Mouse (Mus musculus): ENCODE results near the gene Ifna2. TPM values are rescaled to one million over a fixed set of nuclear protein-coding genes. Genes with fewer than 3 reads are reported as not detected.

Gene Ifna2
- polyA plus RNA-seq, 1 experiment from 2014 or later, result not detected

DNA sequence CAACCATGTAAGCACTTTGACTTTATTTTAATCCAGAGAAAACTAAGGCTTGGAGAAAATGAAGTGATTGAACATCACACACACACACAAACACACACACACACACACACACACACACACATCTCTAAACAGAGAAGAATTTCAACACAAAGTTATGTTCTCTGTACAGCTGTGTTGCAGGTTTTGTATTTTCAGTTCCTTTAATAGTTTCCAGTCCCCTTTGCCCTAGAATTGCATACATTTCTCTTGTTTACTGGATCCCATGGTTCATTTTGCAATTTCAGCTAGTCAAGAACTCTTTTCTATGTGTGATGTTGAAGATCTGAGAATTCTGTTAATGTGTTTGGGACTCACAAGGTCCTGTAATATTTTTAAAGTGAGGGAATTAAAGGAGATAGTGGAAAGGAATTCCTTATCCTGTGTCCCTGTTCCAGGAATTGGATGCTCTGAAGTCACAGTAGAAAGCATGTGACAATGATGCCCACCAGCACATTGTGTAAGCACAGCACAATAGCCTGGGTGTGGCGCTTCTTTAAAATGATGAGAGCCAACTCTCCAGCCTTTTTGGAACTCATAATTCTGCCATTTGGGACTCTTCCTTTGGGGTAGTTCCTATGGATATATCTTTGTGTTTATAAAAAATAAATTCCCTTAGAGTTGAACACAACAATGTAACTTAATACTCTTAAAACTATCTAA is 23.6 kb upstream of the Ifna2 start:
- Histone ChIP-seq H3K36me3 (ENCODE audit: control insufficient read depth, insufficient read depth, low read length) (no peaks in the 10 kb centered on the region), H3K4me1 (ENCODE audit: control insufficient read depth, insufficient read depth, low read length) (no peaks in the 10 kb centered on the region), H3K27me3 (ENCODE audit: control insufficient read depth, insufficient read depth, low read length) (no peaks in the 10 kb centered on the region), H3K4me2 (ENCODE audit: low read length) (no peak overlapping the region), H3K9ac (replicated peaks; ENCODE audit: low read length) (no peak overlapping the region), H3K9me3 (ENCODE audit: control insufficient read depth, low read length) (no peaks in the 10 kb centered on the region), H3K27ac (replicated peaks; ENCODE audit: low read depth, low read length) (no peak overlapping the region), H3K4me3 (replicated peaks; ENCODE audit: low read depth, low read length) (no peak overlapping the region)
- 90% methylated on average over 1 of the region's 1 CpGs for WGBS
- no peak for ATAC-seq (ENCODE audit: low FRiP score, low TSS enrichment)
- DNase-seq, result no peak

DNA sequence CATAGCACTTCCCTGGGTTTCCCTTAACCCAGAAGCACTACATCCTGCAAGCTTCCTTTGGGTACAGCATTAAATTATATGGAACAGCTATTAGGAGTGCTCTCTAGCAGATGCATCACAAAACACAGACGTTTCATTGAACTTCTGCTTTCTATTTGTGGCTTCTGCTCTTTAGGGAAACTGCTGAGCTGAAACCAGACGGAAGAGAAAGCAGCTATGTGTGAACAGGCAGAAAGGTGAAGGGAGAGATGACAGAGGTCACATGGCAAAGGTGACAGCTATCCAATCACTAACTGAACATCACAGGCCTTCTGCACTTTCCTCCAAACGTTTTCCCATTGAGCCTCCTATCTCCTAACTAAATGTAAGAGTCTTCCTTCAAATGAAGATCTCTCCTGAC is 22.2 kb upstream of the Ifna2 start:
- WGBS, result 54% methylated on average over 3 of the region's 3 CpGs
- Histone ChIP-seq H3K27me3 (ENCODE audit: control insufficient read depth, insufficient read depth, low read length) (no peaks in the 10 kb centered on the region), H3K4me3 (replicated peaks; ENCODE audit: low read depth, low read length) (no peak overlapping the region), H3K4me1 (ENCODE audit: control insufficient read depth, insufficient read depth, low read length) (no peaks in the 10 kb centered on the region), H3K36me3 (ENCODE audit: control insufficient read depth, insufficient read depth, low read length) (no peaks in the 10 kb centered on the region), H3K9ac (replicated peaks; ENCODE audit: low read length) (no peak overlapping the region), H3K27ac (replicated peaks; ENCODE audit: low read depth, low read length) (no peak overlapping the region), H3K9me3 (ENCODE audit: control insufficient read depth, low read length) (no peaks in the 10 kb centered on the region), H3K4me2 (ENCODE audit: low read length) (no peak overlapping the region)
- no peak for DNase-seq
- no peak for ATAC-seq (ENCODE audit: low FRiP score, low TSS enrichment)

DNA sequence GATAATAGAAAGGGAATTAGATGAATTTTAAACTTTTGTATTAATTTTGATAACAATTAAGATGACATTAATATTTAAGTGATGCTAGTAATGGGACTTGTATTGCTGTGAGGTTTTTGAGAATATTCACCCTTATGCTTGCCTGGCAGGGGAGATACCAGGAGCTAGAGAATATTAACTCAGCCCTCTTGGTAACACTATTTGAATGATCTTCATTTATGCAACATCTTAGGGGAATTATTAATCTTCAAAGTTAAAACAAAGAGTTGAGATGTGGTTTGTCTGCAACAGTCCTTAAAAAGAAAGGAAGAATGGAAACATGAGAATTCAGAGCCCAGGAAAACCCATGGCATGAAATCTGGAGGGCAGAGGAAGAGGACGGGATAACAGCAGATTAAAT is 15.6 kb upstream of the Ifna2 start:
- no peaks in the 10 kb centered on the region for H3K9me3 ChIP-seq (ENCODE audit: control insufficient read depth, low read length)
- H3K4me2 ChIP-seq (ENCODE audit: low read length), result no peak overlapping the region
- no peaks in the 10 kb centered on the region for H3K4me1 ChIP-seq (ENCODE audit: control insufficient read depth, insufficient read depth, low read length)
- WGBS, result 71% methylated on average over 1 of the region's 1 CpGs
- no peak overlapping the region for H3K27ac ChIP-seq (replicated peaks; ENCODE audit: low read depth, low read length)
- no peaks in the 10 kb centered on the region for H3K36me3 ChIP-seq (ENCODE audit: control insufficient read depth, insufficient read depth, low read length)
- no peak for DNase-seq
- ATAC-seq (ENCODE audit: low FRiP score, low TSS enrichment), result no peak
- H3K4me3 ChIP-seq (replicated peaks; ENCODE audit: low read depth, low read length), result no peak overlapping the region
- no peaks in the 10 kb centered on the region for H3K27me3 ChIP-seq (ENCODE audit: control insufficient read depth, insufficient read depth, low read length)
- no peak overlapping the region for H3K9ac ChIP-seq (replicated peaks; ENCODE audit: low read length)

DNA sequence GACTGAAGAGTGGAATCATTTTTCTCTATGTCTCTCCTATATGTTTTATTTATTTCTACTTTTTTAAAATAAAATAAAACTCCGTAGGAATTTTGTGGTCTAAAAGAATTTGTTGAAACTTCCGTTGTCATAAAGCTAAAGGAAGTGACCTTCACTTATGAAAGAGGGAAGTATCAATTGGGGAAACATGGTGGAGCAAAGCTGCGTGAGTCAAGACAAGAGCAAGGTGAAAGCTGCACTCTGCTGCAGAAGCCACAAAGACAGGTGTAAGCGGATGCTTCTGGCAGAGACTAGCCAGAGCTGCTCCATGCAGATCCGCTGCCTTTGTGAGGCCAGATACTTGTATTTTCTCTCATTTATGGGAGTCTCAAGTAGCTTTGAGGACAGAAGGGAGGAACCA is 15.1 kb upstream of the Ifna2 start:
- Histone ChIP-seq H3K36me3 (ENCODE audit: control insufficient read depth, insufficient read depth, low read length) (no peaks in the 10 kb centered on the region), H3K4me2 (ENCODE audit: low read length) (no peak overlapping the region), H3K4me3 (replicated peaks; ENCODE audit: low read depth, low read length) (no peak overlapping the region), H3K9me3 (ENCODE audit: control insufficient read depth, low read length) (no peaks in the 10 kb centered on the region), H3K27ac (replicated peaks; ENCODE audit: low read depth, low read length) (no peak overlapping the region), H3K27me3 (ENCODE audit: control insufficient read depth, insufficient read depth, low read length) (no peaks in the 10 kb centered on the region), H3K4me1 (ENCODE audit: control insufficient read depth, insufficient read depth, low read length) (no peaks in the 10 kb centered on the region), H3K9ac (replicated peaks; ENCODE audit: low read length) (no peak overlapping the region)
- 87% methylated on average over 5 of the region's 5 CpGs for WGBS
- DNase-seq (no peak), ATAC-seq (ENCODE audit: low FRiP score, low TSS enrichment) (no peak)

DNA sequence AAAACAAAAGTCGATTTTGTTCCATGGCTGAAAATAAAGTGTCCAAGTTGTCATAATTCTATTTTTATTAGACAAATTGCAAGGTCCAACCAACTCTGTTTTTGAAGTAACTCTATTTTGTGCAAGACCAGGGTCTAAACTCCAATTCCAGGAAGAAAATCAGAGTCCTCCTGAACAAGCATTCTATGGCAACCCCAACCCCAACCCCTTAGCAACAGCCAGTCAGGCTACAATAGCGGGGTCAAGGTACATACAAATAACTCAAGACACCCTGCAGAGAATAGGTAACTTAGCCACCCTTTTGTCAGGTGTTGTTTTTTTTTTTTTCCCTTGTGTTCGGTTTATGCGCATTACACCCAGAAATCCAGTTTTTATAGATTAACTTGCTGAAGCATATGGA is 14.0 kb upstream of the Ifna2 start:
- Histone ChIP-seq H3K27ac (replicated peaks; ENCODE audit: low read depth, low read length) (no peak overlapping the region), H3K27me3 (ENCODE audit: control insufficient read depth, insufficient read depth, low read length) (no peaks in the 10 kb centered on the region), H3K36me3 (ENCODE audit: control insufficient read depth, insufficient read depth, low read length) (no peaks in the 10 kb centered on the region), H3K4me1 (ENCODE audit: control insufficient read depth, insufficient read depth, low read length) (no peaks in the 10 kb centered on the region), H3K9ac (replicated peaks; ENCODE audit: low read length) (no peak overlapping the region), H3K4me2 (ENCODE audit: low read length) (no peak overlapping the region), H3K4me3 (replicated peaks; ENCODE audit: low read depth, low read length) (no peak overlapping the region), H3K9me3 (ENCODE audit: control insufficient read depth, low read length) (no peaks in the 10 kb centered on the region)
- 87% methylated on average over 4 of the region's 4 CpGs for WGBS
- ATAC-seq (ENCODE audit: low FRiP score, low TSS enrichment) (no peak), DNase-seq (no peak)

DNA sequence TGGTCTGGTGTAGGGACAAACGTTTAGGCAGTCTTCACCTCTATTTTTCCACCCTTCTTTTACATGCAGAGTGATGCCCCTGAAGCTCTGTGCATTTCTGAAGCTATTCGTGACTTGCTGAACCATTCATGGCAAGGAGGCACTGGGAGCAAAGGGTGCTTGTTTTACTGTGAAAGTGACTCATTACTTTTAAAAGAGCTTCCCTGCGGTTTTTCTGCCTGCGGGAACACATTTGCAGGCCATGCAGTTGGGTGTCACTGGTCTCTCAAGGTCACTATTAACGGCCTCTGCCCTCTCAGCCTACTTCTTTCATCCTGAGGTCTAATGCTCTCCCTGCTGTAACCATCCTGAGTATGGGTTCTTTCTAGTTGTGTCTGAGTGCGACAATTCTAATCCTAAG is 13.4 kb upstream of the Ifna2 start:
- no peak overlapping the region for H3K4me2 ChIP-seq (ENCODE audit: low read length)
- 71% methylated on average over 6 of the region's 6 CpGs for WGBS
- H3K4me1 ChIP-seq (ENCODE audit: control insufficient read depth, insufficient read depth, low read length), result no peaks in the 10 kb centered on the region
- H3K36me3 ChIP-seq (ENCODE audit: control insufficient read depth, insufficient read depth, low read length), result no peaks in the 10 kb centered on the region
- no peaks in the 10 kb centered on the region for H3K27me3 ChIP-seq (ENCODE audit: control insufficient read depth, insufficient read depth, low read length)
- no peak overlapping the region for H3K9ac ChIP-seq (replicated peaks; ENCODE audit: low read length)
- no peak overlapping the region for H3K27ac ChIP-seq (replicated peaks; ENCODE audit: low read depth, low read length)
- no peak for DNase-seq
- ATAC-seq (ENCODE audit: low FRiP score, low TSS enrichment), result no peak
- H3K9me3 ChIP-seq (ENCODE audit: control insufficient read depth, low read length), result no peaks in the 10 kb centered on the region
- no peak overlapping the region for H3K4me3 ChIP-seq (replicated peaks; ENCODE audit: low read depth, low read length)

DNA sequence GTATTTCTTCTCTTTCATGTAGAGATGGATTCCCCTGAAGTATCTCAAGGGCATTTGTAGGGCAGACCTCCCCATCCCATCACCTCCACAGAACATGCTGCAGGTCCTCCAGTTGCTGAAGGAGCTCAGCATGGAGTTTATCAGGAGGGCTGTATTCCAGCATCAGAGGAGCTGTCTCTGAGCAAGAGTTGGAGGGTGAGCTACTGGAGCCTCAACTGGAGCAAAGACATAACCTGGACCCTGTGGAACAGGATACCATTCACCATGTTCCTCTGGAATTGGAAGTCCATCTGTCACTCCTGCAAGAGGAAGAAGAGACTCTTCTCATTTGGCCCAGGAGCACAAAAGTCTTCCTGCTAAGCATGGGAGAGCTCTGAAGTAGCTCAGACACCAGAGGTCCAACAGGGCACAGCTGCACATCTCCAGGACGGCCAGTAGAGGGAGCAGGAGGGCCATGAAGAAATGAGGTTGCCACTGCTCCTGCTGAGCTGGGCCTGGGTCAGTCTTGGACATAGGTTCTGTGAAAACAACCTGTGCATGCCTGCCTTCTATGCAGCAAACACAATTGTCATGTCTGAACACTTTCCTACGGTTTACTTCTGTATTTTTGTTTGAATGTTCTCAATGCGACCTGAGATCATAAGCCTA is 12.6 kb upstream of the Ifna2 start:
- Histone ChIP-seq H3K4me1 (ENCODE audit: control insufficient read depth, insufficient read depth, low read length) (no peaks in the 10 kb centered on the region), H3K4me2 (ENCODE audit: low read length) (no peak overlapping the region), H3K4me3 (replicated peaks; ENCODE audit: low read depth, low read length) (no peak overlapping the region), H3K9me3 (ENCODE audit: control insufficient read depth, low read length) (no peaks in the 10 kb centered on the region), H3K27ac (replicated peaks; ENCODE audit: low read depth, low read length) (no peak overlapping the region), H3K9ac (replicated peaks; ENCODE audit: low read length) (no peak overlapping the region), H3K27me3 (ENCODE audit: control insufficient read depth, insufficient read depth, low read length) (no peaks in the 10 kb centered on the region), H3K36me3 (ENCODE audit: control insufficient read depth, insufficient read depth, low read length) (no peaks in the 10 kb centered on the region)
- ATAC-seq (ENCODE audit: low FRiP score, low TSS enrichment) (peak; percentile 81), DNase-seq (peak; percentile 88)
- 26% methylated on average over 3 of the region's 3 CpGs for WGBS

DNA sequence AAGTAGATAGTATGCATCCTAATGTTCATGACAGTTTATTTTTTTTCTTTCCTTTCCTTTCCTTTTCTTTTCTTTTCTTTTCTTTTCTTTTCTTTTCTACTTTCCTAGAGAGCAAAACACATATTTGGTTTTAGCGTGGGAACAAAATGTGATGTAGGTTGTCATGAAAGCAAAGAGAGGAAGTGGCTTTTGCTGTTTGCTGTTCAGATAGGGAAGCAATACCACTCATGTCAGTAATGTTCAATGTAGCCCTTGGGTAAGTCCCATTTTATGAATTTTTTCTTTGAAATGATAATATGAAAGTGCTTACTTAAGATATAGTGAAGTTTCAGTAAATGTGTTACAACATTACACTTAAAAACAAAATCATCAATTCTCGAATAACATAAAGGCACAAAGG is 9.7 kb upstream of the Ifna2 start:
- DNase-seq (no peak), ATAC-seq (ENCODE audit: low FRiP score, low TSS enrichment) (no peak)
- Histone ChIP-seq H3K9me3 (ENCODE audit: control insufficient read depth, low read length) (no peaks in the 10 kb centered on the region), H3K27me3 (ENCODE audit: control insufficient read depth, insufficient read depth, low read length) (no peaks in the 10 kb centered on the region), H3K4me1 (ENCODE audit: control insufficient read depth, insufficient read depth, low read length) (no peaks in the 10 kb centered on the region), H3K9ac (replicated peaks; ENCODE audit: low read length) (no peak overlapping the region), H3K4me3 (replicated peaks; ENCODE audit: low read depth, low read length) (no peak overlapping the region), H3K27ac (replicated peaks; ENCODE audit: low read depth, low read length) (no peak overlapping the region), H3K36me3 (ENCODE audit: control insufficient read depth, insufficient read depth, low read length) (no peaks in the 10 kb centered on the region), H3K4me2 (ENCODE audit: low read length) (no peak overlapping the region)
- WGBS, result 91% methylated on average over 2 of the region's 2 CpGs

DNA sequence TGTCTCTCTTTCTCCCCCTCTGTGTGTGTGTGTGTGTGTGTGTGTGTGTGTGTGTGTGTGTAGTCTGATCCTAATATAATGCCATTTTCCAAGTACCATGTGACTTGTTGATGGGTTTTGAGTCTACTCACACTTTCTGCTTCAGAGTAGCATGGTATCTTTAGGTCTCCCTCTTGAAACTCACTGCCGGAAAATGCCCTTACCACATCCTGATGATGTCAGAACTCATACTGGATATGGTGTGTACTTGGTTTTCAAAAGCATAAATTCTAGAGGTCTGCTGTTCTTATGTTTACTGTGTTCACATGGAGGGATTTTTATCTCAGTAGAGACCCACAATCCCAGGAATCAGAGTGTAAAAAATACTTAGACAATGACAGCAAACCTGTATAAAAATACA is 8.8 kb upstream of the Ifna2 start:
- DNase-seq (no peak), ATAC-seq (ENCODE audit: low FRiP score, low TSS enrichment) (no peak)
- Histone ChIP-seq H3K4me1 (ENCODE audit: control insufficient read depth, insufficient read depth, low read length) (no peaks in the 10 kb centered on the region), H3K9ac (replicated peaks; ENCODE audit: low read length) (no peak overlapping the region), H3K36me3 (ENCODE audit: control insufficient read depth, insufficient read depth, low read length) (no peaks in the 10 kb centered on the region), H3K4me2 (ENCODE audit: low read length) (no peak overlapping the region), H3K9me3 (ENCODE audit: control insufficient read depth, low read length) (no peaks in the 10 kb centered on the region), H3K27me3 (ENCODE audit: control insufficient read depth, insufficient read depth, low read length) (no peaks in the 10 kb centered on the region), H3K4me3 (replicated peaks; ENCODE audit: low read depth, low read length) (no peak overlapping the region), H3K27ac (replicated peaks; ENCODE audit: low read depth, low read length) (no peak overlapping the region)
- WGBS, result 90% methylated on average over 1 of the region's 1 CpGs
